Mouse (Mus musculus): Measurements from ENCODE around the gene Olfr470.
"Not testable (repeated sequence)": the region's sequence is repeated elsewhere in the genome, so short reads cannot be mapped to it uniquely, and the experiment has no call there.

Olfr470 gene

DNA sequence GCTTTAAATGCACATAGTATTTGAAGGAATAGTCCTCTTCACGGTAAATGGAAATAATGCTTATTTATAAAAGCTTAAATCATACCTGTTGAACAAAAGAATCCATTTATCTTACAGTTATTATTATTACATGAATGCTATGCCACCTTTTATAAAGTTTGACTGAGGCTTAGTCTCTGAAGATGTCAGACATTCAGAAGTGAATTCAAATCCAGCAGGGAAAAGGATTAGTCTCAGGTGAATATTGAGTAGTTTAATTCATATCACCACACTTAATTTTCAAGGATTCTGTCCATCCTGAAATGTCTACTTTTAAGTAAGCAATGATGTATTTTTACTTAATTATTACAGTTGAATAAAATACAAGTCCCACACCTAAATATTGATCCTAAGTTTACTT is at the start of gene Olfr470:
Olfr470 (minus strand) TSS at position 101 of the 400 bp plus-strand sequence.
- not testable (repeated sequence) for DNase-seq (ENCODE audit: extremely low read depth, low read depth)

DNA sequence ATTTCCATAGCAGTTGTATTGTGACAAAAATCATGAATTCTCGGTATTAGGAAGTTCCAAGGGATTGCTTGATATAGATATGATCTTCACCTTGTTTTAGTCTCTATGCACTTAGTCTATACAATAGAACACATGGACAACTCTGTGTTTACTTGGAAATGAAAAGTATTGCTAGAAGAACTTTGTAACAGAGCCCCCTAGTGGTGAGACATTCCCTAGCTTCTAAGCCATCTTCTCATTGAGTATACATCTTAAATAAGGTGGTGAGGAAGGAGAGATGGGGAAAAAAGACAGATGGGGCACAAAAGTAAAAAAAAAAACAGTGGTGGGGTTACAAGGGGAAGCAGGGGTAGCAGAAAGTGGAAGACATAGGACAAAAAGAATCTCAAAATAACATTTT is 5.6 kb downstream of the Olfr470 start:
- DNase-seq (ENCODE audit: extremely low read depth, low read depth): peak; percentile 2

DNA sequence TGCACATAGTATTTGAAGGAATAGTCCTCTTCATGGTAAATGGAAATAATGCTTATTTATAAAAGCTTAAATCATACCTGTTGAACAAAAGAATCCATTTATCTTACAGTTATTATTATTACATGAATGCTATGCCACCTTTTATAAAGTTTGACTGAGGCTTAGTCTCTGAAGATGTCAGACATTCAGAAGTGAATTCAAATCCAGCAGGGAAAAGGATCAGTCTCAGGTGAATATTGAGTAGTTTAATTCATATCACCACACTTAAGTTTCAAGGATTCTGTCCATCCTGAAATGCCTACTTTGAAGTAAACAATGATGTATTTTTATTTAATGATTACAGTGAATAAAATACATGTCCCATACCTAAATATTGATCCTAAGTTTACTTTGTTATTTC is 21.8 kb downstream of the Olfr470 start, which contains the start of gene Olfr469:
Olfr469 (minus strand) TSS at position 101 of the 400 bp plus-strand sequence.
- DNase-seq (ENCODE audit: extremely low read depth, low read depth): not testable (repeated sequence)

DNA sequence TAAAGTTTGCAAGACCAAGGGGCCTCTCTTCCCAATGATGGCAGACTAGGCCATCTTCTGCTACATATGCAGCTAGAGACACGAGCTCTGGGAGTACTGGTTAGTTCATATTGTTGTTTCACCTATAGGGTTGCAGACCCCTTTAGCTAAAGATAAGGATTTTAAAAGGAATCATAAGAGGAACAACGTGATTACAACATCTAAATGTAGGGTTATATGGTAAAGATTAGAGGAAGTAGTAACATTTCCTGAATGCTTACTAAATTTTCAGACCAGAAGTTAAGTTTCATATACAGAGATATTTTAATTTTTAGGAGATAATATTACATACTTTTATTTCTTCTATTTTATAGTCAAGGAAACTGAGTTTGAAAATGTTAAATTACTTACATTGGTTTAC is 23.4 kb downstream of the Olfr470 start:
- DNase-seq (ENCODE audit: extremely low read depth, low read depth): not testable (repeated sequence)

DNA sequence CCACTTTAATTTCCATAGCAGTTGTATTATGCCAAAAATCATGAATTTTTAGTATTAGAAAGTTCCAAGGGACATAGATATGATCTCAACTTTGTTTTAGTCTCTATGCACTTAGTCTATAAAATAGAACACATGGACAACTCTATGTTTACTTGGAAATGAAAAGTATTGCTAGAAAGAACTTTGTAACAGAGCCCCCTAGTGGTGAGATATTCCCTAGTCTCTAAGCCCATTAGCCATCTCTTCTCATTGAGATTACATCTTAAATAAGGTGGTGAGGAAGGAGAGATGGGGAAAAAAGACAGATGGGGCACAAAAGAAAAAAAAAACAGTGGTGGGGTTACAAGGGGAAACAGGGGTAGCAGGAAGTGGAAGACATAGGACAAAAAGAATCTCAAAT is 27.8 kb downstream of the Olfr470 start:
- no peak for DNase-seq (ENCODE audit: extremely low read depth, low read depth)

DNA sequence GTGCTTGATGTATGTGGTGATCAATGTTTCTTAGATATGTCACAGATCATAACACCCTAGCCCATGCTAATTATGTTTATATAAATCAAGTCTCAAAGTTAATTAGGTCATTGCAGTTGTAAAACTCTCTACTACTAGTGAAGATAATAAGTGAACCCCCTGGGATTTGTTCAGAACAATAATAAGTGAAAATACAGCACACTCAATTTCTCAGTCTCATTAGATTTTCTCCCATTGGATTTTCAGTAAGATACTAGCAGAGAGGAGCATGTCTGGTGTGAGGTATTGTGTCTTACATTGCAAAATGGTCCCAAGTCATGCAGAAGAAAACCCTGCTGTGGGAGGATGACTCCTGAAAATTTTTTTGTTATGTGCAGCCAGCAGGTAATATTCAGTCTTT is 35.3 kb downstream of the Olfr470 start, which contains the start of gene Olfr467:
Olfr467 (plus strand) TSS at position 301 of the 400 bp plus-strand sequence.
- no peak for DNase-seq (ENCODE audit: extremely low read depth, low read depth)

DNA sequence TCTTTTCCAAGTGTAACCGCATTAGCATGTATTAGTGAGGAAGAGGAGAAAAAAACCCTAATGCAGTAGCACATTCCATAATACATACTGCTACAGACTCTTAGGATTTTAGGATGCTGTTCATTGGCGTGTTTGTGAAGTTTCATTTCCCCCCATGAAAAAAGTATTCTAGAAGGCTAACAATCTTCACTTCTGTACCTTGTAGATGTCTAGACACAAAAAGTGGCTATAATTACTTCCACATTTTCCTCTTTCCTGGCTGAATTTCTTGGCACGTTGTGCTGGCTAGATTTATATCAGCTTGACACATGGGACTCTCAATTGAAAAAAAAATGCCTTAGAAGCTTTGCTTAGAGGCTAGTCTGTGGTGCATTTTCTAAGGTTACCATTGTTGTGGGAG is 45.2 kb downstream of the Olfr470 start:
- DNase-seq (ENCODE audit: extremely low read depth, low read depth): no peak

- DNase-seq (ENCODE audit: extremely low read depth, low read depth): no peak
These were observed 46.2 kb downstream of the Olfr470 start, which contains the start of gene Ovch2 for GRCm38 (mm10) chr7:107801108-107801507. Gene Ovch2, minus strand, starts transcription at chr7:107801208.

GRCm38 (mm10) chr7:107796500-107796899 is 50.8 kb downstream of the Olfr470 start:
- DNase-seq (ENCODE audit: extremely low read depth, low read depth): no peak

Measured in MEL-GATA-1-ER (cell line).